In genomic region chr7:107619225-107619624, GRCm38 (mm10) we compare ENCODE assay signal across 20 mouse cellular contexts. TPM values are rescaled to one million over a fixed set of nuclear protein-coding genes. Genes with fewer than 3 reads are reported as not detected.
DNase-seq lines count a peak whose midpoint lies in the region; ATAC-seq lines count a peak whose summit lies in the region.
"Had no signal": no experiment of that assay in that cellular context is flagged by ENCODE, and none has a peak within 500 bp of the region (broad histone marks: within the 10 kb centered on the region; RNA-seq: fewer than 3 reads in every experiment).

No protein-coding gene starts in this region.

- H3K9ac ChIP-seq in liver, embryonic 11.5 days (ENCODE audit: low read depth, low read length): no peak overlapping the region
- H3K9ac ChIP-seq in liver, embryonic 12.5 days: no peak overlapping the region
- no peak overlapping the region for H3K9ac ChIP-seq in limb, embryonic 13.5 days

- no peak overlapping the region for H3K27ac ChIP-seq in liver, embryonic 11.5 days (ENCODE audit: low read depth, low read length)
- H3K27ac ChIP-seq in liver, embryonic 12.5 days: no peak overlapping the region
- no peak overlapping the region; the same call in 1 of the 2 replicates for H3K27ac ChIP-seq in limb, embryonic 13.5 days
- H3K27ac ChIP-seq: heart, adult 2 months had no signal

- DNase-seq in embryo, embryonic 11 days: peak; percentile 5
- DNase-seq in embryo, embryonic 10 days (ENCODE audit: low spot score): no peak
- no peak for DNase-seq in liver, embryonic 11.5 days (ENCODE audit: low spot score)
- DNase-seq in thymus, postnatal 25 days: no peak
- no peak for DNase-seq in frontal cortex, postnatal 14 days (ENCODE audit: low spot score in 2 of 2)
- DNase-seq in left cerebral cortex, adult 11 months (ENCODE audit: low spot score): no peak
- DNase-seq: adrenal gland, postnatal 36 days; cerebellum, adult 9-11 months; heart, postnatal 4 days; kidney, adult 9 months had no signal

- no peaks in the 10 kb centered on the region for H3K4me1 ChIP-seq in liver, embryonic 11.5 days (replicated peaks; ENCODE audit: control insufficient read depth, insufficient read depth, low read length)
- H3K4me1 ChIP-seq in liver, embryonic 12.5 days: 0 out of 2 replicates have a peak, but pooled peaks cover 5% of the 10 kb centered on the region
- H3K4me1 ChIP-seq in limb, embryonic 13.5 days: peaks cover 15% of the 10 kb centered on the region

- WGBS in liver, embryonic 11.5 days: 71% methylated on average over 4 of the region's 4 CpGs
- WGBS in liver, embryonic 12.5 days (ENCODE audit: insufficient replicate concordance): 66% methylated on average over 4 of the region's 4 CpGs
- WGBS in limb, embryonic 13.5 days: 19% methylated on average over 4 of the region's 4 CpGs

- no peaks in the 10 kb centered on the region for H3K9me3 ChIP-seq in liver, embryonic 11.5 days (ENCODE audit: control insufficient read depth, low read length)
- H3K9me3 ChIP-seq in liver, embryonic 12.5 days (replicated peaks): no peaks in the 10 kb centered on the region
- H3K9me3 ChIP-seq in limb, embryonic 13.5 days: no peaks in the 10 kb centered on the region

- ATAC-seq in liver, embryonic 11.5 days (replicated peaks; ENCODE audit: low FRiP score): peak; percentile 19; the same call in 1 of the 2 replicates
- no peak for ATAC-seq in liver, embryonic 12.5 days
- ATAC-seq in limb, embryonic 13.5 days (ENCODE audit: low FRiP score, low read depth): peak; percentile 87
- ATAC-seq: forebrain, embryonic 16.5 days had no signal

- H3K36me3 ChIP-seq in liver, embryonic 11.5 days (ENCODE audit: control insufficient read depth, insufficient read depth, low read length): no peaks in the 10 kb centered on the region
- no peaks in the 10 kb centered on the region for H3K36me3 ChIP-seq in liver, embryonic 12.5 days
- no peaks in the 10 kb centered on the region for H3K36me3 ChIP-seq in limb, embryonic 13.5 days

- H3K4me2 ChIP-seq in liver, embryonic 11.5 days: no peak overlapping the region
- H3K4me2 ChIP-seq in liver, embryonic 12.5 days: no peak overlapping the region
- no peak overlapping the region for H3K4me2 ChIP-seq in limb, embryonic 13.5 days (replicated peaks)
- H3K4me2 ChIP-seq: midbrain, embryonic 11.5 days had no signal

- no peaks in the 10 kb centered on the region for H3K27me3 ChIP-seq in liver, embryonic 11.5 days (replicated peaks; ENCODE audit: control insufficient read depth, insufficient read depth, low read length)
- no peaks in the 10 kb centered on the region for H3K27me3 ChIP-seq in liver, embryonic 12.5 days (replicated peaks)
- no peaks in the 10 kb centered on the region for H3K27me3 ChIP-seq in limb, embryonic 13.5 days

- H3K4me3 ChIP-seq in liver, embryonic 11.5 days (ENCODE audit: low read depth, low read length): no peak overlapping the region
- H3K4me3 ChIP-seq in liver, embryonic 12.5 days: no peak overlapping the region
- H3K4me3 ChIP-seq in limb, embryonic 13.5 days: no peak overlapping the region
- H3K4me3 ChIP-seq: heart, adult 2 months; myocyte had no signal

RNA-seq across cellular contexts. Expression of gene 5330417H12Rik, which starts 5.7 kb away (rescaled TPM):
- 0.19 TPM in 1 of 2 replicates, not detected in the other for polyA plus RNA-seq in liver, embryonic 11.5 days (2014; fragmentation: Nextera tagmentation; extraction: Ambion mirVana)
- polyA plus RNA-seq in liver, embryonic 12.5 days (2016; fragmentation: Nextera tagmentation; extraction: Ambion mirVana): not detected in 2 replicates
- 0.11 TPM in 1 of 2 replicates, not detected in the other for polyA plus RNA-seq in limb, embryonic 13.5 days (2015; fragmentation: Nextera tagmentation; extraction: Ambion mirVana)
- polyA plus RNA-seq: forebrain, embryonic 16.5 days; heart, adult 2 months; large intestine, adult 2 months; liver, adult 2 months; midbrain, embryonic 11.5 days; myocyte; stomach, embryonic 14.5 days; thymus, postnatal 0 days had no signal

RNA-seq across cellular contexts. Expression of gene Ppfibp2, which starts 24.2 kb away (rescaled TPM):
- 8.8 and 9.1 TPM in 2 replicates for polyA plus RNA-seq in liver, embryonic 11.5 days (2014; fragmentation: Nextera tagmentation; extraction: Ambion mirVana)
- polyA plus RNA-seq in liver, embryonic 12.5 days (2016; fragmentation: Nextera tagmentation; extraction: Ambion mirVana): 3.9 and 4.0 TPM in 2 replicates
- 10.8 and 12.0 TPM in 2 replicates for polyA plus RNA-seq in limb, embryonic 13.5 days (2015; fragmentation: Nextera tagmentation; extraction: Ambion mirVana)

RNA-seq across cellular contexts. Expression of gene Olfml1, which starts 52.0 kb away (rescaled TPM):
- 5.0 and 5.5 TPM in 2 replicates for polyA plus RNA-seq in liver, embryonic 11.5 days (2014; fragmentation: Nextera tagmentation; extraction: Ambion mirVana)
- polyA plus RNA-seq in liver, embryonic 12.5 days (2016; fragmentation: Nextera tagmentation; extraction: Ambion mirVana): 2.8 and 3.7 TPM in 2 replicates
- polyA plus RNA-seq in limb, embryonic 13.5 days (2015; fragmentation: Nextera tagmentation; extraction: Ambion mirVana): 41.2 and 42.3 TPM in 2 replicates
- polyA plus RNA-seq: myocyte had no signal
